Mouse (Mus musculus) macrophage (primary cell): ENCODE measurements at regions not wholly inside any gene's neighbourhood (a gene's known extent, or its start where the extent isn't known, plus 50 kb on each side); places are given as distances from the start of the nearest gene placed in this dataset.

Source experiments
- H3K27ac ChIP-seq: fragments of 350-480 bp; formaldehyde crosslinking; 2 replicates; pipeline ENCODE4 v1.9.0; 2021
- H3K36me3 ChIP-seq: fragments of 350-480 bp; formaldehyde crosslinking; 2 replicates; pipeline ENCODE4 v1.9.0; 2021; ENCODE audit errors: inconsistent target
- H3K4me3 ChIP-seq: fragments of 350-480 bp; formaldehyde crosslinking; 2 replicates; pipeline ENCODE4 v1.9.0; 2021; ENCODE audit errors: inconsistent target
- H3K79me2 ChIP-seq: fragments of 350-480 bp; formaldehyde crosslinking; 2 replicates; pipeline ENCODE4 v1.9.0; 2021; ENCODE audit errors: inconsistent target
- WGBS: methylation state at CpG from one replicate; pipeline ENCODE4 v1.1.7; 2026; ENCODE audit warnings: inconsistent platforms; ENCODE audit not compliant: missing documents; 5-methylcytosine and 5-hydroxymethylcytosine counted together

DNA sequence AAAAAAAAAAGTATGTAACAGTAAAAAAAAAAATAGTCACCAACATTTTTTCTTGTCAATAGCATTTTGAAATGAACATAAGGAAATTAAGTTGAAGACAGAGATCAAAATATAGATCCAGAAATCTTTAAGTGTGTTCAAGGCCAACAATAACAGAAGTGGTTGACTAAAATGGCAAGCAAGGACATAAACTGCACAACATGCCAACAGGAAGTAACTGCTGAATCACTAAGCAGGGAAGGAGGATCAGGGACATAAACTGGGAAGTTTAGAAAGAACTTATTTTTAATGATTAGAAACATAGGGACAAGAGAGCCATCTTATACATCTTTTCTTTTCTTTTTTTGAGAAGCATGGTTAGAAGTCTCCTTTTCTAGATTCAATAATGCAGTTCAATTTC is 318.8 kb downstream of the Tex13c3 start:
- Histone ChIP-seq H3K4me3 (no peak overlapping the region; the same call in 1 of the 2 replicates), H3K27ac (peak overlapping the region; percentile 79), H3K79me2 (peaks cover 79% of the 10 kb centered on the region), H3K36me3 (no peaks in the 10 kb centered on the region)

- Histone ChIP-seq H3K27ac (peak overlapping the region; percentile 79), H3K79me2 (peaks cover 81% of the 10 kb centered on the region), H3K36me3 (no peaks in the 10 kb centered on the region), H3K4me3 (no peak overlapping the region)
- 18% methylated on average over 3 of the region's 3 CpGs for WGBS
Observed at GRCm38 (mm10) chrX:19160275-19160930, 320.7 kb downstream of the Tex13c3 start.

DNA sequence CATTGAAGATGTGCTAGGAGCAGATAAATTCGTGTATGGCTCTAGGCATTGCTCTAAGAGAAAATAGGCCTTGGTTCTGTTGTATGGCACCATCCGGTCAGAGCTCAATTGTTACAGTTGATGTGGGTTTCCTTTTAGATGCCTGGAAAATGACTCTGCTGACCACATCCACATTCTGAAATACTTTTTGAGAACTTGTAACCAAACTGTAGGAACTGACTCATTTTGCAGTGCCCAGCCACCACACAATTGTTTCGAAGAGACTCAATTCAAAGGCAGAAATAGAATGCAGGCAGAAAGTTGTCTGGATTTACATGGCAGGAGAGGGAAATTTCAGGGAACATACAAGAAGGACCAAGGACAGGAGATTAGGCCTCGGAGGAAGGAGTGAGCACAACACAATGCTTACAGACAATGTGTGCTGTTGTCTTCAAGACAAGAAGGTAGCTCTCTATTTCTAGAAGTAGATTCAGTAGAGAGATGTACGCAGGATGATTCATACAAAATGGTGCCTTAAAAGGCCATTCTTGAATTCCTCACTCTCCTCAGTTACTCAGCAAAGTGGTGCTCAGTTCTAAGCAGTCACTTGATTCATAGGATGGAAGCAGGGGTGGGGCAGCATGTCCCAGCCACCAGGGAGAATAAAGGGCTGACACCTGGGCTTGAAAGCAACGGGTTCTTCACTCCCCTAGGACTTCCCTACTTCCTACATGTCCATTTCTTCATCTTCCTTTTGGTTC is 323.5 kb downstream of the Tex13c3 start:
- Histone ChIP-seq H3K4me3 (no peak overlapping the region), H3K36me3 (no peaks in the 10 kb centered on the region), H3K79me2 (peaks cover 83% of the 10 kb centered on the region), H3K27ac (peak overlapping the region; percentile 79)
- 22% methylated on average over 6 of the region's 6 CpGs for WGBS

- 60% methylated on average over 2 of the region's 2 CpGs for WGBS
- Histone ChIP-seq H3K79me2 (peaks cover 87% of the 10 kb centered on the region), H3K27ac (0 out of 2 replicates have a peak overlapping the region, but pooled peaks have one; percentile 10), H3K36me3 (no peaks in the 10 kb centered on the region), H3K4me3 (no peak overlapping the region)
Observed at GRCm38 (mm10) chrX:19153619-19154018, 327.5 kb downstream of the Tex13c3 start.

DNA sequence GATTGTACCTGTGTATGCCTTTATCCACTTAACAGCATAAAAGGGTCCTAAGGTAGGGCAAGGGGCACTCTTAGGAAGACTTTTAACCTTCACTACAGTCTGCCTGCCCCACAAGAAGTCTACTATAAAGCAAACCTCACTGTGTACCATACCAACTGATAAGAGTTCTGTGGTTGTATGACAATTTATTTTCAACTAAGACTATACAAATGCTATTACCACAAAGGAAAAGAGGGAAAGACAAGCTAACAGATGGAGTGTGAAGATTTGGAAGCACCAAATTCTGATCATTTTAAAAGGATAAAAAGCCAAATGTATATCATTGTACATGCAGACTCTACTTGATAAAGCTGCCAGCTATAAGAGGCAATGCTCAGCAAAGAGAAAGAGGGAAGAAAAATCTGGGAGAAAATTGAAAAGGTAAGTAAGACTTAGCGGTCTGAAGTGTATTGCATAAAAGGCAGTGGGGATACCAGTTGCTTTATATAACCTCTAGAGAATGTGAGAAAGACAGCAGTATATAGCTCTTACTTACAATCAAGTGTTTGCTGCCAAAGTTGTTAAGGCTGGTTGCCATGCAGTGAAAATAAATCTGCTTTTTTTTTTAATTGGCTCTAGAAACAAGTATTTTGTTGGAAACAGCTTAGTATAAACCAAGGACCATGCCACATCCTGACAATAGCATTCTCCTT is 328.8 kb downstream of the Tex13c3 start:
- peaks cover 94% of the 10 kb centered on the region for H3K79me2 ChIP-seq
- H3K4me3 ChIP-seq = no peak overlapping the region
- H3K27ac ChIP-seq = no peak overlapping the region
- no peaks in the 10 kb centered on the region for H3K36me3 ChIP-seq
- 78% methylated on average over 1 of the region's 1 CpGs for WGBS

DNA sequence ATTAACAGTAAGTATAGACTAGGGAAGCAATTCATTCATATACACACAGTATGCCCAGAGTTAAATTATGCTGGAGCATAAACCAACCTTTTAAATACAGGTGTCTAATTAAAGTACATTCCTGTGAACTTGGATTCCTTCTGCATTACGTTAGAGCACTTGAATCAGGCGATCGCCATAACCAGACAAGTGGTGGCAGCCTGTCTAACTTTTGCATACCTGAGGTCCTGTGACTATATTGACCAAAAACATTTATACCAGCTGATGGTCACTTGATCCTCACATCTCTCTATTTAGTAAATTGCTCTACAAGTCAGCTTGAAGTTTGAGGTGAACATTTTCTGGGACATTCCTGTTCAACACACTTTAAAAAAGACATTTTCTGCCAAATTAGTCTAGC is 330.5 kb downstream of the Tex13c3 start:
- Histone ChIP-seq H3K36me3 (no peaks in the 10 kb centered on the region), H3K79me2 (peaks cover 77% of the 10 kb centered on the region), H3K4me3 (no peak overlapping the region), H3K27ac (no peak overlapping the region)
- WGBS = 100% methylated on average over 3 of the region's 3 CpGs

GRCm38 (mm10) chrX:19148672-19149071 is 332.4 kb downstream of the Tex13c3 start:
- WGBS = no CpG with 5 or more reads among the region's 1 CpGs
- H3K27ac ChIP-seq = no peak overlapping the region
- no peak overlapping the region for H3K4me3 ChIP-seq
- peaks cover 57% of the 10 kb centered on the region for H3K79me2 ChIP-seq
- H3K36me3 ChIP-seq = no peaks in the 10 kb centered on the region

GRCm38 (mm10) chrX:19148251-19148650 is 332.9 kb downstream of the Tex13c3 start:
- no peak overlapping the region for H3K4me3 ChIP-seq
- no peak overlapping the region for H3K27ac ChIP-seq
- 88% methylated on average over 3 of the region's 3 CpGs for WGBS
- H3K36me3 ChIP-seq = no peaks in the 10 kb centered on the region
- peaks cover 53% of the 10 kb centered on the region for H3K79me2 ChIP-seq

- no peaks in the 10 kb centered on the region for H3K36me3 ChIP-seq
- no peak overlapping the region for H3K4me3 ChIP-seq
- WGBS = 46% methylated on average over 7 of the region's 7 CpGs
- no peaks in the 10 kb centered on the region for H3K79me2 ChIP-seq
- H3K27ac ChIP-seq = no peak overlapping the region
Observed at GRCm38 (mm10) chrX:19112753-19113152, 368.4 kb downstream of the Tex13c3 start.

- Histone ChIP-seq H3K36me3 (no peaks in the 10 kb centered on the region), H3K79me2 (no peaks in the 10 kb centered on the region), H3K27ac (no peak overlapping the region), H3K4me3 (no peak overlapping the region)
- WGBS = 80% methylated on average over 2 of the region's 2 CpGs
Observed at GRCm38 (mm10) chrX:19102911-19103310, 378.2 kb downstream of the Tex13c3 start.

- no peak overlapping the region for H3K4me3 ChIP-seq
- no peaks in the 10 kb centered on the region for H3K36me3 ChIP-seq
- no peaks in the 10 kb centered on the region for H3K79me2 ChIP-seq
- H3K27ac ChIP-seq = peak overlapping the region; percentile 48; the same call in 1 of the 2 replicates
Observed at GRCm38 (mm10) chrX:19095960-19096359, 385.2 kb downstream of the Tex13c3 start.

DNA sequence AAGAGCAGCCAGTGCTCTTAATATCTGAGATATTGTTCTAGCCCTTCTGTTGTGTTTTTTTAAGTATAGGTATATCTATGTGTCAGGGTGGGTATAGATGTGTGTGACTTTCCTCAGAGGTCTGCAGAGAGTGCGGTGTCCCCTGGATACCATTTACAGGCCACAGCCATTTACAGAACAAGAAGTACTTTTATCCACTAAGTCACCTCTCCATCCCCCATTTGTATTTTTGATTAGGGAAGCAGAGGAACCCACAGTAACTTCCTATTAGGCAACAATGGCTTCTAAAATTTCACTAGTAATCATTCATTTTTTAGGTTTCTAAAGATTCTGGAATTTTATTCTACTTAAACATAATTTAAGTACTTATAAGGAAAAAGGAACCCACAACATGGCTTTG is 396.7 kb downstream of the Tex13c3 start:
- H3K36me3 ChIP-seq = no peaks in the 10 kb centered on the region
- H3K4me3 ChIP-seq = no peak overlapping the region
- 60% methylated on average over 1 of the region's 1 CpGs for WGBS
- H3K79me2 ChIP-seq = no peaks in the 10 kb centered on the region
- H3K27ac ChIP-seq = no peak overlapping the region

GRCm38 (mm10) chrX:19080021-19080420 is 401.1 kb downstream of the Tex13c3 start:
- no peak overlapping the region for H3K27ac ChIP-seq
- WGBS = 70% methylated on average over 2 of the region's 2 CpGs
- no peak overlapping the region for H3K4me3 ChIP-seq
- no peaks in the 10 kb centered on the region for H3K36me3 ChIP-seq
- H3K79me2 ChIP-seq = no peaks in the 10 kb centered on the region
